Mouse (Mus musculus) thymus, adult 2 months (tissue): Measurements from ENCODE around the gene Cep152.

Experiments
- CTCF ChIP-seq: fragments of 200-500 bp; IDR thresholded peaks from 2 replicates; pipeline ENCODE4 v1.5.1; 2012; ENCODE audit warnings: mild to moderate bottlenecking, control low read depth, low read length, moderate library complexity, borderline replicate concordance; ENCODE audit not compliant: control insufficient read depth, poor library complexity, insufficient read depth; ENCODE audit errors: extremely low read depth
- POLR2A ChIP-seq: fragments of 200-500 bp; IDR thresholded peaks from 2 replicates; pipeline ENCODE4 v1.6.1; 2012; ENCODE audit warnings: mild to moderate bottlenecking, low read length, control low read depth, moderate library complexity; ENCODE audit not compliant: control insufficient read depth, poor library complexity, insufficient read depth; ENCODE audit errors: extremely low read depth

- TF ChIP-seq CTCF (no peak), POLR2A (no peak)
These were observed 20.0 kb upstream of the Cep152 start for GRCm38 (mm10) chr2:125644912-125645311.
